Mouse (Mus musculus): ENCODE results near the gene Rad51d.

DNA sequence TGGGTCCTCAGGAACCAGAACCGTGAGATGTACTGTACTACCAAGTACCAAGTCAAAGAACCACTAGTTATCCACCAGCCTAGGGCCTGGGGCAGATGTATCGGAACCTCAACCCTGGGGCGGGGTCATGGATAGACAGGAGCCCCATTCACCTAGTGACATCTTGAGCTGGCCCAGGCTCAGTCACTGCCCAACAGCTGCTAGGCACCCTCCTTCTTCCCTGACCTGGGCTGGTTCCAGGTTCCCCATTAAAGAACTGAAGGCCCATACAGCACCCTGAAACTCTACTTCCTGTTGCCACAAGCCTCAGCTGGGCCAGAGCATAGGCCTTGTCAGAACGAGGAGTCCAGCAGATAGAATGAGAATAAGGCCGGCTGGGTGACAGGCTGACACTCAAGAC lies 9.3 kb upstream of the Rad51d start:
- TF ChIP-seq CTCF (IDR thresholded peaks at IDR 0.05; ENCODE audit: low read depth) (no peak), EP300 (optimal IDR thresholded peaks at IDR 0.05) (no peak)
